Mouse (Mus musculus): ENCODE data around the gene Krtap19-5. TPM values are rescaled to one million over a fixed set of nuclear protein-coding genes. Genes with fewer than 3 reads are reported as not detected.

Gene Krtap19-5
- polyA plus RNA-seq (2014; fragmentation: Nextera tagmentation; extraction: Ambion mirVana), result not detected in 2 replicates

DNA sequence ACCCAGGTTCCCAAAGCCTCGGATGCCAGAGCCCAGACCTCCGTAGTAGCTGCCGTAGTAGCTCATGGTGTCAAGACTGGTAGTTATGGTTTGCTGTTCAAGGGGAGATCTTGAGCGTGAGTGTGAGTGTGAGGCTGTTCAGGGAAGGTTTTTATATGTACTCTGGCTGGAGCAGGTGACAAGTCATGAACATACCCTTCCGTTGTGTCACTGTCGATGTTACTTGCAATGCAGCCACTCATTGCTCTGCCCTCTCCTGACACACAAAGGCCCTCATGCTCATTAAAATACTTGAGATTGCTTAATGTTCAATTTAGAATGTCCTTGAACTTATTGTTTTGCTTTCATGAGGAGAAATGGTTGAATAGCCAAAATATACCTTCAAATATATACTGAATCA is at the start of gene Krtap19-5:
Gene Krtap19-5 (minus strand): TSS at position 101 of the 400 bp plus-strand sequence.
- ATAC-seq (ENCODE audit: insufficient number of reproducible peaks, insufficient read depth, low FRiP score, low read depth), result no peak
- WGBS, result 92% methylated on average over 6 of the region's 6 CpGs
- H3K27me3 ChIP-seq (ENCODE audit: control insufficient read depth, insufficient read depth, low read length), result no peaks in the 10 kb centered on the region

DNA sequence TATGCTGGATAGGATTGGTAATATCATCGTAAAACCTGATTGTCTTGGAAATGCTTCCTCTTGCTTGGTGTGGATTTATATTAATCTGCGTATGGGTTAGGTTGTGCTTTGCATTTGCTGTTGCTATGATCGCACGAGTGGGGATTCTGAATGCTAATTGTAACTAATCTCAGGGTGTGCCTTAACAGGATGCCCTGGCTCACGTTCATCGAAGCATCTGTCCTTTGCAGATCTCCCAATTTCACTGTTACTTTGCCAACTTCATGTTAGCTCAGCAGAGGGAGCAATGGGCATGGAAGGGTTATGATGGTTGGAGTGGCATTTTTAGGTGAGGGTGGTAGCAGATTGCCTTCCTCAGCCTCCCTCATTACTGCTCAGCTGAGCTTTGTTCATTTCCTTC is 44.8 kb upstream of the Krtap19-5 start:
- no peaks in the 10 kb centered on the region for H3K27me3 ChIP-seq (ENCODE audit: control insufficient read depth, insufficient read depth, low read length)
- 91% methylated on average over 6 of the region's 6 CpGs for WGBS
- no peak for ATAC-seq (ENCODE audit: insufficient number of reproducible peaks, insufficient read depth, low FRiP score, low read depth)
- no peak overlapping the region for H3K27ac ChIP-seq (ENCODE audit: low read length)
- H3K4me3 ChIP-seq (ENCODE audit: low read depth, low read length), result no peak overlapping the region
- no peaks in the 10 kb centered on the region for H3K36me3 ChIP-seq (ENCODE audit: control insufficient read depth, insufficient read depth, low read length)
- H3K9ac ChIP-seq (replicated peaks; ENCODE audit: low read depth, low read length), result no peak overlapping the region
- no peaks in the 10 kb centered on the region for H3K4me1 ChIP-seq (ENCODE audit: control insufficient read depth, insufficient read depth, low read length)
- no peak overlapping the region for H3K4me2 ChIP-seq (replicated peaks; ENCODE audit: low read depth, low read length)
- no peaks in the 10 kb centered on the region for H3K9me3 ChIP-seq (ENCODE audit: control insufficient read depth, low read depth, low read length)

More for the DNA sequence above, at the start of gene Krtap19-5:
- Histone ChIP-seq H3K4me1 (ENCODE audit: control insufficient read depth, insufficient read depth, low read length) (no peaks in the 10 kb centered on the region), H3K9ac (replicated peaks; ENCODE audit: low read depth, low read length) (no peak within 1 kb of the TSS), H3K36me3 (ENCODE audit: control insufficient read depth, insufficient read depth, low read length) (no peaks in the 10 kb centered on the region), H3K9me3 (ENCODE audit: control insufficient read depth, low read depth, low read length) (no peaks in the 10 kb centered on the region), H3K4me2 (replicated peaks; ENCODE audit: low read depth, low read length) (no peak within 1 kb of the TSS), H3K27ac (ENCODE audit: low read length) (no peak within 1 kb of the TSS), H3K4me3 (ENCODE audit: low read depth, low read length) (no peak within 1 kb of the TSS)

DNA sequence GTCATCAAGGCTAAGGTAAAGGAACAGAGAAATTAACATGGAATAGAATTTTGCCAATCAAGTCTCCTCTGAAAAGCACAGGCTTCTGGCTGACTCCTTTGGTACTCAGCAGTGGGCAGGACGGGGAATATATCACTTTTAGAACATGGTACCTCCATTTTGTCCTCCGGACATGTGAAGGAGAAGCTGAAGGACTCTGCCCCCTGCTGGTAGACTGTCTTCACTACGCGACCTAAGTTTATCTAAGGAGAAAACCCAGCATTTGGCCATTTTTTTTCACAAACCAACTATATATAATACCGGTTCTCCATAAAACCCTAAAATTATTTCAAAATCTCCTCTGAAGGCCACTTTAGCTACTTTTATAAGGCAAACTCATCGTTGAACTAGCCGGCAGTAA is 42.0 kb upstream of the Krtap19-5 start:
- 74% methylated on average over 7 of the region's 7 CpGs for whole genome bisulfite sequencing

DNA sequence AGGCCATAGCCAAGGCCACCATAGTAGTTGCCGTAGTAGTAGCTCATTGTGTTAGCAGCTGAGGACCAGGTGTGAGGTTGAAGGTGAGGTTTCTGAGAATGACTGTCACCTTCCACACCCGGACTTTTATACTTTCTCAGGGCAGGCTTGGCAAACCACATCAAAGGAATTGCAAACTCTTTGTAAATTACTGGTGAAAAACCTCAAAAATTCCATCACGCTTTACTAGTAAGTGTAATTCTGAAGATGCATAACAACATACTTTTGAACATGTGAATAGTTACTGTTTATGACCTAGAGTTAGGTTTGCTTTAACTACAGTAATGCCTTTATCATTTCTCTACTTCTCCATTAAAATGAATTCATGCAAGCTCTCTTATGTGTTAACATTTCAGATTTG is 35.9 kb upstream of the Krtap19-5 start, which contains the start of gene Krtap19-9b:
Gene Krtap19-9b (minus strand): TSS at position 101 of the 400 bp plus-strand sequence.
- Histone ChIP-seq H3K27me3 (ENCODE audit: control insufficient read depth, insufficient read depth, low read length) (no peaks in the 10 kb centered on the region), H3K9me3 (ENCODE audit: control insufficient read depth, low read depth, low read length) (no peaks in the 10 kb centered on the region), H3K36me3 (ENCODE audit: control insufficient read depth, insufficient read depth, low read length) (no peaks in the 10 kb centered on the region), H3K4me3 (ENCODE audit: low read depth, low read length) (no peak within 1 kb of the TSS), H3K4me1 (ENCODE audit: control insufficient read depth, insufficient read depth, low read length) (no peaks in the 10 kb centered on the region), H3K4me2 (replicated peaks; ENCODE audit: low read depth, low read length) (no peak within 1 kb of the TSS), H3K9ac (replicated peaks; ENCODE audit: low read depth, low read length) (no peak within 1 kb of the TSS), H3K27ac (ENCODE audit: low read length) (no peak within 1 kb of the TSS)
- 81% methylated on average over 3 of the region's 3 CpGs for WGBS
- ATAC-seq (ENCODE audit: insufficient number of reproducible peaks, insufficient read depth, low FRiP score, low read depth), result no peak

More for the DNA sequence above, 42.0 kb upstream of the Krtap19-5 start:
- Histone ChIP-seq H3K9me3 (ENCODE audit: control insufficient read depth, low read depth, low read length) (no peaks in the 10 kb centered on the region), H3K4me2 (replicated peaks; ENCODE audit: low read depth, low read length) (no peak overlapping the region), H3K9ac (replicated peaks; ENCODE audit: low read depth, low read length) (no peak overlapping the region), H3K27me3 (ENCODE audit: control insufficient read depth, insufficient read depth, low read length) (no peaks in the 10 kb centered on the region), H3K4me3 (ENCODE audit: low read depth, low read length) (no peak overlapping the region), H3K27ac (ENCODE audit: low read length) (no peak overlapping the region), H3K36me3 (ENCODE audit: control insufficient read depth, insufficient read depth, low read length) (no peaks in the 10 kb centered on the region), H3K4me1 (ENCODE audit: control insufficient read depth, insufficient read depth, low read length) (no peaks in the 10 kb centered on the region)
- ATAC-seq (ENCODE audit: insufficient number of reproducible peaks, insufficient read depth, low FRiP score, low read depth), result no peak

DNA sequence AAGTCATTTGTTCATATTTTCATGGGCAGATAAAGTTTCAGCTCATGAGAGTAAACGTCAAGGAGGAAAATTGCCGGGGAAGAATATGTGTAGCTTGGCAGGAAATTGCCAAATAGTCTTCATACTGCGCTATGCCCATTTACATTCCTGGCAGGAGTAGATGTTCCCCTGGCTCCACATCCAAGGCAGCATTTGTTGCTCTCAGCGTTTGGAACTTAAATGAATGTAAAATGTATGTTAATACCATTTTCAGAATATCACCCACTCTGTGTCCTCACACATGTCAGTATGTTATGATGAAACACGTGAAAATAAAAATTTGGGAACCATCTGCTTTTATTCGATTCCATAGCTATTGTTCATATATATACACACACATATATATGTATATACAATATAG is 9.4 kb downstream of the Krtap19-5 start:
- H3K36me3 ChIP-seq (ENCODE audit: control insufficient read depth, insufficient read depth, low read length), result no peaks in the 10 kb centered on the region
- H3K4me3 ChIP-seq (ENCODE audit: low read depth, low read length), result no peak overlapping the region
- ATAC-seq (ENCODE audit: insufficient number of reproducible peaks, insufficient read depth, low FRiP score, low read depth), result no peak
- 84% methylated on average over 6 of the region's 6 CpGs for WGBS
- no peak overlapping the region for H3K9ac ChIP-seq (replicated peaks; ENCODE audit: low read depth, low read length)
- no peak overlapping the region for H3K4me2 ChIP-seq (replicated peaks; ENCODE audit: low read depth, low read length)
- H3K27ac ChIP-seq (ENCODE audit: low read length), result no peak overlapping the region
- no peaks in the 10 kb centered on the region for H3K27me3 ChIP-seq (ENCODE audit: control insufficient read depth, insufficient read depth, low read length)
- H3K9me3 ChIP-seq (ENCODE audit: control insufficient read depth, low read depth, low read length), result no peaks in the 10 kb centered on the region
- no peaks in the 10 kb centered on the region for H3K4me1 ChIP-seq (ENCODE audit: control insufficient read depth, insufficient read depth, low read length)

DNA sequence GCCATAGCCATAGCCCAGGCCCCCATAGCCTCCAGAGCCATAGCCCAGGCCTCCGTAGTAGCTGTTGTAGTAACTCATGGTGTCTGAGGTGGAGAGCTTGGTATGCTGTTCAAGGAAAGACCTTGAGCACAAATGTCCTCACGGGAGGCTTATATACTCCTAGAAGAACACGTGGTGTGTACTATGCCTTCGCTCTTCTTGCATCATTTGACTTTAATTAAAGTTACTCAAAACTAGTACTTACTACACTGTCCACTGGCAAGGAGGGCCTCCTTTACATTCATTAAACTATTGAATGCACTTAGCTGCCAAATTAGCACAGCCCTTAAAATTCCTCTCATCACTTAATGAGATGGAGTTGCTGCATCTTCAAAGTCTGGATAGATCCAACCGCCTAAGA is 11.3 kb downstream of the Krtap19-5 start, which contains the start of gene Krtap19-4:
Gene Krtap19-4 (minus strand): TSS at position 101 of the 400 bp plus-strand sequence.
- Histone ChIP-seq H3K4me1 (ENCODE audit: control insufficient read depth, insufficient read depth, low read length) (no peaks in the 10 kb centered on the region), H3K27ac (ENCODE audit: low read length) (no peak within 1 kb of the TSS), H3K4me3 (ENCODE audit: low read depth, low read length) (no peak within 1 kb of the TSS), H3K9me3 (ENCODE audit: control insufficient read depth, low read depth, low read length) (no peaks in the 10 kb centered on the region), H3K27me3 (ENCODE audit: control insufficient read depth, insufficient read depth, low read length) (no peaks in the 10 kb centered on the region), H3K9ac (replicated peaks; ENCODE audit: low read depth, low read length) (no peak within 1 kb of the TSS), H3K36me3 (ENCODE audit: control insufficient read depth, insufficient read depth, low read length) (no peaks in the 10 kb centered on the region), H3K4me2 (replicated peaks; ENCODE audit: low read depth, low read length) (no peak within 1 kb of the TSS)
- ATAC-seq (ENCODE audit: insufficient number of reproducible peaks, insufficient read depth, low FRiP score, low read depth), result no peak
- WGBS, result 88% methylated on average over 5 of the region's 5 CpGs

DNA sequence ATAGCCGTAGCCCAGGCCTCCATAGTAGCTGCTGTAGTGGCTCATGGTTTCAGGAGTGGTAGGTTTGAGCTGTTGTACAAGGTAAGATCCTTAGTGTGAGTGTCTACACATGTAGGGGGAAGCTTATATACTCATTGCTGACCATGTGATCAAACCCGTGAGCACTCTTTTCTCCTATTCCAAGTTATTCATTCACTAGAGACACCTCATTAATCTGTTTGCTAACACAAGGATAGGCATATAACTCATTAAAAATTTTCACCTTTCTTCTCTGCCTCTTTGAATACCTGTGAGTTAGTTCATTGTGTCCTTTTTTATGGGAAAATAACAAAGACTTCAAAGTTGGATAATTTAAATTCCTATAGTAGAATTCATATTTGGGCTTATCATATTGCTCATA is 18.3 kb downstream of the Krtap19-5 start, which contains the start of gene Krtap19-3:
Gene Krtap19-3 (minus strand): TSS at position 101 of the 400 bp plus-strand sequence.
- ATAC-seq (ENCODE audit: insufficient number of reproducible peaks, insufficient read depth, low FRiP score, low read depth), result no peak
- no peaks in the 10 kb centered on the region for H3K9me3 ChIP-seq (ENCODE audit: control insufficient read depth, low read depth, low read length)
- no peak within 1 kb of the TSS for H3K4me3 ChIP-seq (ENCODE audit: low read depth, low read length)
- H3K4me1 ChIP-seq (ENCODE audit: control insufficient read depth, insufficient read depth, low read length), result no peaks in the 10 kb centered on the region
- no peaks in the 10 kb centered on the region for H3K36me3 ChIP-seq (ENCODE audit: control insufficient read depth, insufficient read depth, low read length)
- no peak within 1 kb of the TSS for H3K27ac ChIP-seq (ENCODE audit: low read length)
- 81% methylated on average over 2 of the region's 2 CpGs for WGBS
- no peak within 1 kb of the TSS for H3K9ac ChIP-seq (replicated peaks; ENCODE audit: low read depth, low read length)
- no peak within 1 kb of the TSS for H3K4me2 ChIP-seq (replicated peaks; ENCODE audit: low read depth, low read length)
- H3K27me3 ChIP-seq (ENCODE audit: control insufficient read depth, insufficient read depth, low read length), result no peaks in the 10 kb centered on the region

DNA sequence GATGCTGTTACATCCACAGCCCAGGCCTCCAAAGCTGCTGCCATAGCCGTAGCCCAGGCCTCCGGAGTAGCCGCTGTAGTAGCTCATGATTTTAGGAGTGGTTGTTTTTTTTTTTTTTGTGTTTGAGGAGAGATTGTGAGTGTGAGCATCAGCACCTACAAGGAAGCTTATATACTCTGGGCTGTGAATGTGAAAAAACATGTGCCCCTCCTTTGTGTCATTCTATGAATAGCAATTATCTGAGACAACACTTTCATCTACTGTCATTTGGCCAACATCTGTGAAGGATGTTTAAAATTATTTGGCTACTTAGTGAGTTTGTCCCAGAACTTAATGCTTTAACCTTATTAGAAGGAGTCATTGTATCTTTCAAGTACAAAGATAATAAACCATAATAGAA is 22.1 kb downstream of the Krtap19-5 start, which contains the start of gene Krtap19-2:
Gene Krtap19-2 (minus strand): TSS at position 101 of the 400 bp plus-strand sequence.
- no peak for ATAC-seq (ENCODE audit: insufficient number of reproducible peaks, insufficient read depth, low FRiP score, low read depth)
- H3K27ac ChIP-seq (ENCODE audit: low read length), result no peak within 1 kb of the TSS
- H3K9me3 ChIP-seq (ENCODE audit: control insufficient read depth, low read depth, low read length), result no peaks in the 10 kb centered on the region
- H3K4me1 ChIP-seq (ENCODE audit: control insufficient read depth, insufficient read depth, low read length), result no peaks in the 10 kb centered on the region
- no peaks in the 10 kb centered on the region for H3K27me3 ChIP-seq (ENCODE audit: control insufficient read depth, insufficient read depth, low read length)
- H3K4me3 ChIP-seq (ENCODE audit: low read depth, low read length), result no peak within 1 kb of the TSS
- no peak within 1 kb of the TSS for H3K4me2 ChIP-seq (replicated peaks; ENCODE audit: low read depth, low read length)
- WGBS, result 96% methylated on average over 3 of the region's 3 CpGs
- H3K36me3 ChIP-seq (ENCODE audit: control insufficient read depth, insufficient read depth, low read length), result no peaks in the 10 kb centered on the region
- no peak within 1 kb of the TSS for H3K9ac ChIP-seq (replicated peaks; ENCODE audit: low read depth, low read length)

DNA sequence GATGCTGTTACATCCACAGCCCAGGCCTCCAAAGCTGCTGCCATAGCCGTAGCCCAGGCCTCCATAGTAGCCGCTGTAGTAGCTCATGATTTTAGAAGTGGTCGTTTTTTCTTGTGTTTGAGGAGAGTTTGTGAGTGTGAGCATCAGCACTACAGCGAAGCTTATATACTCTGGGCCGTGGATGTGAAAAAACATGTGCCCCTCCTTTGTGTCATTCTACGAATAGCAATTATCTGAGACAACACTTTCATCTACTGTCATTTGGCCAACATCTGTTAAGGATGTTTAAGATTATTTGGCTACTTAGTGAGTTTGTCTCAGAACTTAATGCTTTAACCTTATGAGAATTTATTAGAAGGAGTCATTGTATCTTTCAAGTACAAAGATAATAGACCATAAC is 26.9 kb downstream of the Krtap19-5 start, which contains the start of gene Krtap19-1:
Gene Krtap19-1 (minus strand): TSS at position 101 of the 400 bp plus-strand sequence.
- no peaks in the 10 kb centered on the region for H3K4me1 ChIP-seq (ENCODE audit: control insufficient read depth, insufficient read depth, low read length)
- H3K36me3 ChIP-seq (ENCODE audit: control insufficient read depth, insufficient read depth, low read length), result no peaks in the 10 kb centered on the region
- 89% methylated on average over 6 of the region's 6 CpGs for WGBS
- H3K9me3 ChIP-seq (ENCODE audit: control insufficient read depth, low read depth, low read length), result no peaks in the 10 kb centered on the region
- H3K4me3 ChIP-seq (ENCODE audit: low read depth, low read length), result no peak within 1 kb of the TSS
- H3K27ac ChIP-seq (ENCODE audit: low read length), result no peak within 1 kb of the TSS
- H3K9ac ChIP-seq (replicated peaks; ENCODE audit: low read depth, low read length), result no peak within 1 kb of the TSS
- no peaks in the 10 kb centered on the region for H3K27me3 ChIP-seq (ENCODE audit: control insufficient read depth, insufficient read depth, low read length)
- H3K4me2 ChIP-seq (replicated peaks; ENCODE audit: low read depth, low read length), result no peak within 1 kb of the TSS
- ATAC-seq (ENCODE audit: insufficient number of reproducible peaks, insufficient read depth, low FRiP score, low read depth), result no peak

Data from stomach, embryonic 14.5 days (tissue).